Mouse (Mus musculus) forebrain, embryonic 10.5 days (tissue): ENCODE data around the gene Gm19345. TPM values are rescaled to one million over a fixed set of nuclear protein-coding genes. Genes with fewer than 3 reads are reported as not detected.

Source experiments
- DNase-seq: peaks from one replicate; pipeline ENCODE4 v3.0.0-alpha.2; 2017; ENCODE audit warnings: low spot score; ENCODE audit errors: extremely low spot score
- H3K27ac ChIP-seq: fragments of 300-500 bp; sonication (generic); 2 replicates; pipeline ENCODE4 v1.5.1; 2016; ENCODE audit warnings: mild to moderate bottlenecking
- H3K27me3 ChIP-seq: fragments of 300-500 bp; sonication (generic); 2 replicates; pipeline ENCODE4 v1.6.1; 2016; ENCODE audit warnings: mild to moderate bottlenecking; ENCODE audit not compliant: poor library complexity, severe bottlenecking
- H3K36me3 ChIP-seq: fragments of 300-500 bp; sonication (generic); replicated peaks from 2 replicates; pipeline ENCODE4 v1.6.1; 2016; ENCODE audit warnings: mild to moderate bottlenecking, moderate library complexity
- H3K4me1 ChIP-seq: fragments of 300-500 bp; sonication (generic); 2 replicates; pipeline ENCODE4 v1.6.1; 2016
- H3K4me3 ChIP-seq: fragments of 300-500 bp; sonication (generic); 2 replicates; pipeline ENCODE4 v1.5.1; 2016; ENCODE audit warnings: mild to moderate bottlenecking, moderate library complexity
- H3K9me3 ChIP-seq: fragments of 300-500 bp; sonication (generic); 2 replicates; pipeline ENCODE4 v1.6.1; 2016; ENCODE audit warnings: mild to moderate bottlenecking, moderate library complexity
- WGBS: fragments of 180-500 bp; shearing (Covaris S2); methylation state at CpG from one replicate; pipeline ENCODE4 v1.1.7; 2016; 5-methylcytosine and 5-hydroxymethylcytosine counted together
- polyA plus RNA-seq: library from polyadenylated mRNA; unstranded; fragments of >200 nt; fragmentation: Nextera tagmentation; extraction: Ambion mirVana; gene quantifications from 2 replicates; pipeline ENCODE4 v1.2.1, GENCODE M21; 2016

Gene Gm19345
- polyA plus RNA-seq, 1 experiment from 2014 or later, result not detected

DNA sequence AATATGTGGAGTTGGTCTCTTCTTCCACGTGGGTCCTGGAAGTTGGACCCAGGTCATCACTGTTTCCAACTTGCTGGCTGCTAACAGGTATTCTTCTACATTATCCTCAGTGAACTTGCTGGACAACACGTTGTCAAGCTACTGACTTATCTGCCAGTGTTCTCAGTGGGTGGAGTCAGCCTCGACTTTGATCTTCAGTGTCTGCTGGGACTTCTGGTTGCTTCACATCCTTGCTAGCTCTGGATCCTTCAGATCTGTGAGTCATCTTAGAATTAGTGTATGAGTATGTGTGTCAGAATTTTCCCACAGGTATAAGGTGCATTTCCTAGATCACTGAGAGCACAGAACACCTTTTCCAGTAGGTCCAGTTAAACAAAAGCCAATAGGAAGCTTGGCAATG, 15.0 kb upstream of the Gm19345 start:
- H3K27ac ChIP-seq, result no peak overlapping the region
- 66% methylated on average over 3 of the region's 3 CpGs for WGBS
- 0 out of 2 replicates have a peak, but pooled peaks cover 2% of the 10 kb centered on the region for H3K4me1 ChIP-seq
- no peak overlapping the region for H3K4me3 ChIP-seq
- no peak for DNase-seq
- 0 out of 2 replicates have a peak, but pooled peaks cover 3% of the 10 kb centered on the region for H3K9me3 ChIP-seq
- no peaks in the 10 kb centered on the region for H3K36me3 ChIP-seq
- no peaks in the 10 kb centered on the region; the same call in 1 of the 2 replicates for H3K27me3 ChIP-seq

DNA sequence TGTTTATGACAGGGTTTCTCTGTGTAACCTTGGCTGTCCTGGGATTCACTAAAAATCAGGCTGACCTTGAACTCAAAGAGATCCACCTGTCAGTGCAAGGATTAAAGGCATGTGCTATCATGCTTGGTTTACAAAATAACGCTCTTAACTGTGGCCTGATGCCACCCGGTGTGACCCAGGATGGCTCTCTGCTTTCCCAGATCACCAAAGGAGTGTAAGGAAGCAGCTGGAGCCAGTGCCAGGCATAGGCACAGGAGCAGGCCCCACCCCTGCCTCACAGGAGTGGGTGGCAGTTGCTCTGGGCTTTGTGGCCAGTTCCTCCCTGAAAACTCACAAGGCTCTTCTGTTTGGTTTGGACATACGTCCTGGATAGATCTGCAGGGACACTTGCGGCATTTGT, 11.4 kb upstream of the Gm19345 start:
- Histone ChIP-seq H3K4me3 (no peak overlapping the region), H3K9me3 (0 out of 2 replicates have a peak, but pooled peaks cover 3% of the 10 kb centered on the region), H3K27me3 (peaks cover 28% of the 10 kb centered on the region), H3K27ac (no peak overlapping the region), H3K36me3 (no peaks in the 10 kb centered on the region), H3K4me1 (peaks cover 6% of the 10 kb centered on the region; the same call in 1 of the 2 replicates)
- no peak for DNase-seq
- WGBS, result 86% methylated on average over 4 of the region's 4 CpGs

DNA sequence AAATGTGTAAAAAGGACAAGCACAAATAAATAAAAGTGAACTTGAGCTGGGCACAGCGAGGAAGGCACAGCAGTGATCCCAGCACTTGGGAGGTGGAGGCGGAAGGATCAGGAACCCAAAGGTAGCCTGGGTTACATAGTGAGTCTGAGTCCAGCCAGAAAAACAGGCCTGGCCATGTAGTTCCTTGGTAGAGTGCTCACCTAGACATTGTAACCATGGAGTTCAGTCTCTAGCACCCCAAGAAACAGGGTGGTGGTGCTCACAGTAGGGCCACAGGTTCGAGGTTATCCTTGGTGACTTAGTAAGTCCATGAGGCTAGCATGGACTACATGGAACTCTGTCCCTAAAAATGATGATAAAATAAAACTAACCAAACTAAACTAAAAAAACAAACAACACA, 10.9 kb upstream of the Gm19345 start:
- H3K27ac ChIP-seq, result no peak overlapping the region
- peaks cover 6% of the 10 kb centered on the region; the same call in 1 of the 2 replicates for H3K4me1 ChIP-seq
- no peaks in the 10 kb centered on the region for H3K36me3 ChIP-seq
- WGBS, result 80% methylated on average over 3 of the region's 3 CpGs
- H3K4me3 ChIP-seq, result no peak overlapping the region
- DNase-seq, result no peak
- H3K27me3 ChIP-seq, result peaks cover 34% of the 10 kb centered on the region
- H3K9me3 ChIP-seq, result 0 out of 2 replicates have a peak, but pooled peaks cover 3% of the 10 kb centered on the region

DNA sequence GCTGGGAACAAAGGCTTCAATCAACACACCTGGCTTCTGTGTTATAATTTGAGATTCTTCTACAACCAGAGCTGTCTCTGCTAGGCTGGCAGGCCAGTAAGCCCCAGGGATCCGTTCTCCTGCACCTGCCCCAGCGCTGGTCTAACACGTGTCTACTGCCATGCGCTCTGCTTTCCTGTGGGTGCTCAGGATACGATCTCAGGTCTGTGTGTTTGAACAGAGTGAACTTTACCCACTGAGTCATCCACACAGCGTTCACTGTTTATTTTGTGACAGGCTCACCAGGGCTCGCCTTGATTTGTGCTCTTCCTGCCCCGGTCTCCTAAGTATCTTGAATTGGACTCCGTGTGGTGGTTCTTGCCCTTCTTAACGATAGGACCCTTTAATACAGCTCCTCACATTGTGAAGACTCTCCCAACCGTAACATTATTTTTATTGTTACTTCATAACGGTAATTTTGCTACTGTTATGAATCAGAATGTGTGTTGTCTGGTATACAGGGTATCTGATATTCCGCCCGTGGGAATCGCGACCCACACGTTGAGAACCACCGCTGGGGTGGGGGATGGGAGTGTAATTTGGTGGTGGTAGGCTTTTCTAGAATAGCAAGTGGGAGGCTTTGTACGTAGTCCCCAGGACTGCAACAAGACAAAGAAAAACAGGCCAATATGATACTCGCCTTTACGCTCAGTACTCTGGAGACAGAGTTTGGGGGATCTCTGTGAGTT, 10.0 kb upstream of the Gm19345 start:
- Histone ChIP-seq H3K4me1 (peaks cover 6% of the 10 kb centered on the region; the same call in 1 of the 2 replicates), H3K27ac (no peak overlapping the region), H3K36me3 (no peaks in the 10 kb centered on the region), H3K27me3 (peaks cover 40% of the 10 kb centered on the region), H3K9me3 (0 out of 2 replicates have a peak, but pooled peaks cover 3% of the 10 kb centered on the region), H3K4me3 (no peak overlapping the region)
- 90% methylated on average over 21 of the region's 21 CpGs for WGBS
- DNase-seq, result no peak

DNA sequence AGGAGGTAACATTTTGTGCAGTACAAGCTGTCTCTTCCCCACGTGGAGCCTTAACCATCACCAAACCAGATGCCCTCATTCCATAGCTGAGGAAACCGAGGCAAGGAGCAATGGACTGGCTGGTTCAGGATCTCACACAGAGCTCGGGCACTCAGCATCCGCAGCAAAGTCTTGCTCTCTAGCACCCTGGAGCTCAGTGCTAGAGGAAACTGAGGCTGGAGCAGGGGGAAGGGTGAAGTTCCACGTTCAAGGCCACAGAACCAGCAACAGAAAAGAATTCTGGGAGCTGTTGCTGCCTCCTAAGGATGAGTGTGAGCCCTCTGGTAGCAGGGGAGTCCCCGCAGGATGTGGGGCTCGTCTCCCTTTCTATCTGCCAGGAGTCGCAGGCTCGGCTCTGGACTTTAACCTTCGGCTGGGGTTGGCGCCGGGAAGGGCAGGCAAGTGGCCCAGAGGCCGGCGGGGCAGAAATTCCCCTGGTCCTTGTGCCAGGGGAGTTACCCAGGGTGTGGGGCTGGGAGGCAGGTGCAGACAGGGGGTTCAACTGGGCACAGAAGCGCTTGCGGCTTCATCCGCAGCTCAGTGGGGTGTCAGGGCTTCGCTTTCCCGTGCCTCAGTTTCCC, 8.8 kb upstream of the Gm19345 start:
- H3K27me3 ChIP-seq, result peaks cover 51% of the 10 kb centered on the region

DNA sequence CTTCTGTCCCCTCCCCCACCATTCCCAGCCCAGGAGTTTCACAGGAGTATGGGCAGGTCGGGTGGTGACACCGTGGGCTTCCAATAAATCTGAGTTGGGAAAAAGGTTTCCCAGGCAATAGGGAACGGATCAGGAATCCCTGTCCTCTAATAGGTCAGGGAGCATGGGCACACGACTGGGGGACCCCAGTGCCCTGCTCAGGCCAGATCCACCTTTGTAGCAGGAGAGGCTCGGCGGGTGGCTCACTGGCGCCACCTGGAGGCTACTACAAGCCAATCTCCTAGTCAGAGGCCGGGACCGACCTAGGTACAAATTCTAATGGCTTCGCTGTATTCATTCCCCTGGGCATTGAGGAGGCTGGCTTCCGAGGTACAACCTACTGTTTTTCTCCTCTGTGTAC, 8.2 kb upstream of the Gm19345 start:
- DNase-seq, result peak; percentile 70
- Histone ChIP-seq H3K4me1 (peaks cover 14% of the 10 kb centered on the region), H3K27me3 (peaks cover 57% of the 10 kb centered on the region), H3K9me3 (no peaks in the 10 kb centered on the region), H3K27ac (no peak overlapping the region), H3K4me3 (no peak overlapping the region), H3K36me3 (no peaks in the 10 kb centered on the region)
- 5% methylated on average over 11 of the region's 11 CpGs for WGBS

More for the DNA sequence above, 8.8 kb upstream of the Gm19345 start:
- H3K9me3 ChIP-seq, result no peaks in the 10 kb centered on the region
- no peaks in the 10 kb centered on the region for H3K36me3 ChIP-seq
- 27% methylated on average over 19 of the region's 19 CpGs for WGBS
- no peak overlapping the region for H3K4me3 ChIP-seq
- peaks cover 14% of the 10 kb centered on the region for H3K4me1 ChIP-seq
- no peak for DNase-seq
- no peak overlapping the region for H3K27ac ChIP-seq

DNA sequence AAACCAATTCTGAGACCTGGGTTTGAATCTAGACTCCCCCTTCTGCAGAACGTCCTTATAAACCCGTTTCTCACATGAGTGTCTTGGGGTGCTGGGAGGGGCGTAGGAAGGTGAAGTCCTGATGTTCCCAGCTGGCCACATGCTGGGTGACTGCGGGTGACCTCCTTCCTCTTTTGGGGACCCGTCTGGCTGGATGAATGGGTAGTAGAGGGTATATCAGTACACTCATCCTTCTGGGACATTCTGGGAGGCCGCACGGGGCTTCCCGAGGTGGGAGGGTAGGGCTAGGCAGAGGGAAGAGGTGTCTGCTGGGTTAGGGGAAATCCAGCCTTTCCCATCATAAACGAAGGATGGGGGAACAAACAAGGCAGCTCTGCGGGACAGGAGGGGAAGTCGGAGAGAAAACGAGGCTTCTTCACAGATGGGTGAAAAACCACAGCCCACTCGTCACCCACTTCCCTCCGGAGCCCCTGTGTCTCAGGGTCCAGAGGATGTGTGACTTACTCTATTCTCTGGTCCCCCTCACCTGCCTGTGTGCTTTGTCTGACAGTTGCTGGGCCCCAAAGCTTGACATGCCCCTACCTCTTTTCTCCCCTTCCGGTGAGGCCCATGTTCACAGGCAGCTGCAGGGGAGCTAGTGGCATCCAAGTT, 7.2 kb upstream of the Gm19345 start:
- peaks cover 14% of the 10 kb centered on the region for H3K4me1 ChIP-seq
- peaks cover 61% of the 10 kb centered on the region for H3K27me3 ChIP-seq
- H3K9me3 ChIP-seq, result no peaks in the 10 kb centered on the region
- H3K36me3 ChIP-seq, result no peaks in the 10 kb centered on the region
- H3K4me3 ChIP-seq, result no peak overlapping the region
- DNase-seq, result no peak
- H3K27ac ChIP-seq, result no peak overlapping the region
- WGBS, result 67% methylated on average over 15 of the region's 15 CpGs

DNA sequence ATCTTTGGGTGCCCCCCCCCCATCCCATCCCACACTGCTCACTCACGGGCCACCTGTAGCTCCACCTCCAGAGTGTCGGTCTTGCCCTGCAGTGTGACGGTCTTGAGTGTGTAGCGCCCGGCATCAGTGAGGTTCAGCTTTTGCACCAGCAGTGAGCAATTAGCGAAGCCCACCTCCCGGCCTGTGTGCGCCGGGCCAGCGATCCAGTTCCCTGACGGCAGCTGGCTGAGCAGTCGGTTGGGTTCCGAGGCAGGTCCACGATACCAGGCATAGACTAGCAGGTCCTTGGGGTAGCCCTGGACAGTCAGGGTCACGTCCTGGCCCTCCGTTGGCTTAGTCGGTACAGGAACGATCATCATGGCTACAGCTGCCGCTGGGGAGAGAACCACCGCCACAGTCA, 1.7 kb downstream of the Gm19345 start:
- H3K9me3 ChIP-seq, result peaks cover 10% of the 10 kb centered on the region; the same call in 1 of the 2 replicates
- H3K4me1 ChIP-seq, result peaks cover 7% of the 10 kb centered on the region
- no peaks in the 10 kb centered on the region for H3K36me3 ChIP-seq
- H3K4me3 ChIP-seq, result no peak overlapping the region
- peaks cover 43% of the 10 kb centered on the region for H3K27me3 ChIP-seq
- DNase-seq, result no peak
- 89% methylated on average over 20 of the region's 20 CpGs for WGBS
- no peak overlapping the region for H3K27ac ChIP-seq

DNA sequence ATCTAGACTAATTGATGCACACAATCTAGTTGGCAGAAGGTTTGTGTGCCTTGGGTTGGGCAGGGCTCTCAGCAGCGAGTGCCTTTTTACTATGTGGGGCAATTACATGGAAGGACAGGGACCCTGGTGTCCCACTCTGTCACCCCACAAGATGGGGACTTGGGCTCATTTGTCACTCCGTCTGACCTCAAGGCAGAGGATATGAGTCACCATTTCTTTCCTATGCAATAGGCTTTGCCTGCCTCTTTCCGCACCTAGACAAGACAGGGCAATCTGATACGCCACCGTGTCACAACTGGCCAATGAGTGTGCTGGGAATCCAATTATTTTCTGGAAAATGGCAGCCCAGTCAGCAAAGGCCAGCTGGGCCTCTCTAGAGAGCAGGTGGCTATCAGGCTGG, 3.9 kb downstream of the Gm19345 start:
- DNase-seq, result no peak
- WGBS, result 85% methylated on average over 5 of the region's 5 CpGs
- no peak overlapping the region for H3K4me3 ChIP-seq

DNA sequence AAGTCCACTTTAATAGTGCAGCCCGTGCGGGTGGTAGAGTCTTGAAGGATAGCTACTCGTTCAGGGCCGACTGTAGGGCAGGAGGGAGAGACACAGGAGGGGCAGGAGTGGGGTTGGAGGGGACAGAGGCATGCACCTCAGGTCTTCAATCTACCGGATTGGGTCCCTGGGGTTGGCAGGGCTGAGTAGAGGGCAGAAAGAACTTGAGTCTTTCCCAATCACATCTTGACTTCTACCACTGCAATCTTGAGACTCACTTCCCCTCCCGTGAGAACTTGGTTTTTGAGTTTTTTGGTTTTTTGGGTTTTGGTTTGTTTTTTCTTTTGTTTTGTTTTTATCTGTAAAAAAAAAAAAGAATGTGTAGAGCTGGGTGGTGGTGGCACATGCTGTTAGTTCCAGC, 4.5 kb downstream of the Gm19345 start:
- Histone ChIP-seq H3K9me3 (peaks cover 15% of the 10 kb centered on the region; the same call in 1 of the 2 replicates), H3K4me3 (no peak overlapping the region), H3K4me1 (peaks cover 7% of the 10 kb centered on the region), H3K27me3 (peaks cover 29% of the 10 kb centered on the region), H3K36me3 (no peaks in the 10 kb centered on the region), H3K27ac (no peak overlapping the region)
- no peak for DNase-seq
- WGBS, result 85% methylated on average over 6 of the region's 6 CpGs

More for the DNA sequence above, 3.9 kb downstream of the Gm19345 start:
- Histone ChIP-seq H3K9me3 (peaks cover 10% of the 10 kb centered on the region; the same call in 1 of the 2 replicates), H3K27ac (no peak overlapping the region), H3K27me3 (peaks cover 35% of the 10 kb centered on the region), H3K36me3 (no peaks in the 10 kb centered on the region), H3K4me1 (peaks cover 7% of the 10 kb centered on the region)

DNA sequence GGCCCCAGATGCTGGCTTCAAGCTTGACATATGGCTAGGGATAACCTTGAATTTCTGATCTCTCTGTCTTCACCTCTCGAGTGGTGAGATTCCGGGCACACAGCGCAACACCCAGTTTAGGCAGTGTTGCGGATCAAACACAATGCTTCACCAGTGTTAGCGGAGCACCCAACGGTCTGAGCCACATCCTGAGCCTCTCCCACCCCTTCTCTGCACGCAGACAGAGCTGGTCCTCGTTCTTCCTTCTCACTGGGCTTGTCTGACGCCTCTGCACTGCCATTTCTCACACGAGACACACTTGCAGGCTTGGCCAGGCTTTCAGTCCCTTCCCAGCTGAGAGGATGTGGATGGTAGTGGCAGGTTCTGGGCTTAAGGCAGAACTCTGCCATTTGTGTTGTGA, 7.9 kb downstream of the Gm19345 start:
- Histone ChIP-seq H3K27me3 (0 out of 2 replicates have a peak, but pooled peaks cover 4% of the 10 kb centered on the region), H3K9me3 (peaks cover 15% of the 10 kb centered on the region), H3K36me3 (no peaks in the 10 kb centered on the region), H3K27ac (no peak overlapping the region), H3K4me1 (no peaks in the 10 kb centered on the region), H3K4me3 (no peak overlapping the region)
- 80% methylated on average over 10 of the region's 10 CpGs for WGBS
- DNase-seq, result no peak

DNA sequence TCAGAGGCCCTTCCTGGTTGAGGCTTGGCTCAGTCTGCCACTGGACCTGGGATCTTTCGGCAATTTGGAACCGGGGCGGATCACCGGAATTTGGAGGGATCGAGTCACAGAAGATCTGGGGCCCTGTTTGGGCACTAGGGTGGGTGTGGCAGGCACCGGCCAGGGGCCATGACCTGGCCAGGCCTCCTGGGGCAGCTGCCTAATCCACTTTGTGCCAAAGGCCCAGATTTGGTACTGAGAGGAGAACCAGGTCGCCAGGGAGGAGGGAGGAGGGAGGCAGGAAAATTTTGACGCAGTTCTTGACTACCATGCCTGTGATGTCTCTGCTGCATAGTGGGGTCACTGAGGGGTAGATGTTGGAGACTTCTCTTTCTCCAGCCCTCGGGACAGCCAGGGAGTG, 9.4 kb downstream of the Gm19345 start, which contains the start of gene Ceacam16:
Gene Ceacam16 (minus strand): TSS at position 101 of the 400 bp plus-strand sequence.
- Histone ChIP-seq H3K4me1 (no peaks in the 10 kb centered on the region), H3K9me3 (peaks cover 15% of the 10 kb centered on the region), H3K27ac (no peak within 1 kb of the TSS), H3K4me3 (no peak within 1 kb of the TSS), H3K27me3 (0 out of 2 replicates have a peak, but pooled peaks cover 4% of the 10 kb centered on the region), H3K36me3 (no peaks in the 10 kb centered on the region)
- no peak for DNase-seq
- 82% methylated on average over 9 of the region's 9 CpGs for WGBS
